Mouse (Mus musculus) layer of hippocampus, adult 11-12 months (tissue): ENCODE measurements at regions not wholly inside any gene's neighbourhood (a gene's known extent, or its start where the extent isn't known, plus 50 kb on each side); places are given as distances from the start of the nearest gene placed in this dataset.
"Not testable (repeated sequence)": the region's sequence is repeated elsewhere in the genome, so short reads cannot be mapped to it uniquely, and the experiment has no call there.

Experiments
- DNase-seq: peaks from one replicate; pipeline ENCODE4 v3.0.0; 2022; ENCODE audit warnings: low spot score

GRCm38 (mm10) chr8:56927166-56927565 is 376.3 kb downstream of the Fbxo8 start:
- no peak for DNase-seq

- no peak for DNase-seq
Measured at GRCm38 (mm10) chr8:56929076-56929475, 378.2 kb downstream of the Fbxo8 start.

DNA sequence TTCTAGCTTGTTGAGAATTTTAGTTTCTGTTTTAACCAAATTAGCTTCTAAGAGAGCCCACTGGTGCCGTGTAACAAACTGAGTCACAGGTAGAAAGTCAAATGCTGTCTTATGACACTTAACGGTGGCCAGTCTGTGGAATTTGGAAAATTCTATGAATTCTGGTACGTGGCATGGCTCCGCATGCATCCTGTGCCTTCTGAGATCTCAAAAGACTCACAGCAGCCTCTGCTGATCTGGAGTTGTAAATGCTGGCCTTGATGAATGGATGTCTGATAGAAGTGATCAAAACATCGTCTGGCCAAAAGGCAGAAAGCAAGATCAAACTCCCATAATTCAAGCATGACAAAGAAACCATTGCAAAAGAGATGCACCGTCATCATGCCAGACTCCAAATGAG is 381.5 kb downstream of the Fbxo8 start:
- DNase-seq: no peak

DNA sequence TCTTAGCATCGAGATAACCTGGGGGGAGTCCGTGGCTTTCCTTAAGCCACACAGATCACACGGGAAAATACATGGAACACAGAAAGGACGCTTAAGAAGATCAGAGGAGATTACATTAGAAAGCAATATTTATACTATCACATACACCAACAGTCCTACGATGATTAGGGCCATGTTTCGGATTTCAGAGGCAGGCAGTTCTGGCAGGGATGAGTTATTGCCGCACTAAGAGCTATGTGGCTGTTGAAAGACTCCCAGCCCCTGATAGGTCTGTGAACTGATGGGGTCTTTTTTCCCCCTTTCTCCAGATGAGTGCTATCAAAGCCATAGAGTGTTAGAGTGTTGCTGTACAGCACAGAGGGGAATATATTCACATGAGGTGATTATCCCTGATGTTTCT is 358.6 kb upstream of the Hand2 start:
- no peak for DNase-seq

DNA sequence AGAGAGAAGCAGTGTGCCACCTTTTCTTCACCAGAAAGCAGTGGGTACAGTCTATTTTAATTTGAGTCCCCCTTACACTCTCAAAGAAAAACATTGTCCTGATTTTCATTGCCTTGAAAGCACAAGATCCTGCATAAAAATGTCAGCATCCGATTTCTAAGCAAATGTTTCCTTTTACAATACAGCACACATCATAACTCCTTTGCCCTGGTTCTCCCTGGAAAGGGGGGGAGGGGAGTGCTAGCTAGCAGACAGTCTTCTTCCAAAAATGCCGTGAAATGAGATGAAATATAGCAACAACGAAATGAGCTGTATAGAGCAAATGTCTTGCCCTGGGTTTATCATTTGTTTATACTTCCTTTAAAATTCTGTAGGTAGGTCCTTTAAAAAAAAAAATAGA is 350.5 kb upstream of the Hand2 start:
- no peak for DNase-seq

DNA sequence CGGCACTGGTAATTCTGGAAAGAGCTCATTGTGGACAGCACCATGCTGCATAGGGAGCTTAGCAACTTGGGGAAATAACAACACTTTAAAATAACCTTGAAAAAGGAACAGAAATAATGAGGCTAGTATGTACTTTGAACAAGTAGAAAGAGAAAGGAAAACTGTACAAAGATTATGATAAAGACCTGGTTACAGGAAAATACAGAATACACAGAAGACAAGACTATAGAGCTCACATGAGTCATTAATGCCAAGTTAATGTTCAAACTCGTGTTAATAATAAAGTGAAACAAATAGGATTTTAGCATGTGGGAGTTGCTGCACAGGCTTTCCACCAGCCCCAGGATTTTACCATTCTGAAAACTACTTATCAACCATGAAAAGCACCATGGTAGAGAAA is 341.8 kb upstream of the Hand2 start:
- DNase-seq: no peak

- no peak for DNase-seq
Measured at GRCm38 (mm10) chr8:56979416-56979815, 341.4 kb upstream of the Hand2 start.

DNA sequence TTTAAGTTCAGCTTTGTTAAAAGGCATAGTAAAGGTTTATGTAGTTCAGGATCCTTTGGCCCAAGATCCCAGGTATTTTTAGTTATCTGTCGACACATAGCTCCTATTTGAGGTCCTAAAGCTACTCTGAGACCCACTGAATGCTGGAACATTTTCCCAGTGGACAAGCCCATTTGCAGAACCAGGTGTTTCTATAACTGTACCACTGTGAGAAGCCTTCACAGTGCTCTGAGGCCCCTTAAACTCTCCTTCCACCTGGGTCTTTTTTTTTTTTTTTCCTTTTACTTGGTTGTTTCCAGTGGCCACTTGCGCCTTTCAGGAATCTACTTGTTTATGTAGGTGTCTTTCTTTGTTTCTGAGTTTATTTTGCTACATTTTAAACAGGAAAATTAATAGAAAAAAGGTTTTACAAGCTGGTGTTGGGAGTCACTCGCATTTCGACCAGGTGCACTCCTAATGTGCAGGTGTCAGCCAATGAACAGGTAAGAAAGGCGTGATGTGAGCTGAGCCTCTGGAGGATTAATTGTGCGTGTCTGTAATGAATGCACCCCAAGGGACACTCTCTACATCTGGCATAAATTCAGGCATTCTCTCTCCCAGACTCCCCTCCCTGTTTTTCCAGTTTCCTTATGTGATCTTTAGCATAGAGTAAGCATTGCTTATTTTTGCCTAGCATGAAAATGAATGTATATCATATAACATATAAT is 310.3 kb upstream of the Hand2 start:
- DNase-seq: no peak

DNA sequence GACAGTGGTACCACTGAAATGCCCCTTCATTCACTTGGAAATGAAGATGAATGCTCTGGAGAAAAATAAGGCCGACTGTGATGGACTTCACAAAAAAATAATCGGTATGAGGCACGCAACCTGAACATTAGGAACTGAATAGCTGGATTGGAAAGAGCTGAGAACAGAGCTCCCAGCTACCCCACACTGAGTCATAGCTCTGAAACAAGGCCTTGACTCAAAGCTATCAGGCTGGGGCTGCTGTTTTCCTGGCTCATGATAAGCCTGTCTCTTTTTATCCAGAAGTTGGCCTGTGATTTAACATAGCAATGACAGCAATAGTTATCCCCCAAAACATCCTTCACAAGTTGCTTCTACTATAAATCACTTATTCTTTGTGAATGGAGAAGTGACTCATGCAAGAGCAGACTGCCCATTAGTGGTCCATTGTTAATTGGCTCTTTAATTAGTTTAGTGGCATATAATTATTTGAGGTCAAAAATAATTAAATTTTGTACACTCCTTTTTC is 306.9 kb upstream of the Hand2 start:
- peak; percentile 6 for DNase-seq

DNA sequence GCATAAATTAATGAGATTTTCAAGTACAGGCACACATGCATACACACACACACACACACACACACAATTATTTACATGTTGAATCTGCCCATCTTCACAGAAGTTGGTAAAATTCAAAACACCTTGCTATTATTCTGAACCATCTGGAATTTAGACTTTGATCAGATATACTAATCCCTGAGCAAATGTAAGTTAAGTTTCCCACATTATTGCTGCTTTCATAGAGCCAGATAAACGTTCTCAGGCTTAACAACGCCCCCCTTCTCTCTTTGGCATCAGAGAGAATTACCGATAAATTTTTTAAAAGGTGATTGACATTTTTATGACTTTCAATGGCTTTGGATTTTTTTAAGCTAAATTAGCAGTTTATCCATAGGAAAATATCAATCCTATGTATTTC is 304.5 kb upstream of the Hand2 start:
- no peak for DNase-seq

- not testable (repeated sequence) for DNase-seq
Measured at GRCm38 (mm10) chr8:57028096-57028495, 292.7 kb upstream of the Hand2 start.

DNA sequence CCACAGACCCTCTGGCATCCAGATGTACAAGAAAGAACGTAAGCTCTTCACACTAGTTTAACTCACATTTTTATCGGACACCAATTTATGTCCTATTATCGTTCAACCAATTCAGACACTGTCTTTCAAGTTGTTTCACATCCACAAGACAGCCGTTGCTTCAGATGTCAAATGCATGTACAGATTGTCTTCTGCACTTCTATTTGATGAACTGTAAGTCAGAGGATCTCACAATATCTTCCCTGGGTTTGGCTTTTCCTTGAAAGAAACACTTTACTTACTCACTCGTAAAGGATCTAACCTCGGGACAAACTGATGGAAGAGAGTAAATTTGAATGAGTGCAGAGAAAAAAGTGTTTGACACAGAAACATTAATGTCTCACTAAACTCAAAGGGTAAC is 272.3 kb upstream of the Hand2 start:
- DNase-seq: no peak

DNA sequence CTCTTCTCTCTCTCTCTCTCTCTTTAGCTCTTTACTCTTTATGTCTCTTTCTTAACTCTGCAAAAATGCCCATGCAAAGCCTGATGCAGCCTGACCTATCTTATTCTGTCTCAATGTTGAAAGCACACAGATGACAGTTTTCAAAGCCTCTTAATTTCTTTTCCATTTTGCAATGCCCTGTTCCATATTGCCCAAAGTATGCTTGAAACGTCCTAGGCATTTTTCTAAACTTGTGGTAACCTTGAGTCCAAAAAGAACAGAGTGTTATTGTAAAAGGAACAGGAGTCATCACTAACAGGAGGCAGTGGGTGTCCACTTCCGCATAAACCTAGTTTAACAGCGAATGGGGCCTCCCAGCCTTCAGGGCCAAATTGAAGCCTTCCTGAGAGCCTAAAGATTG is 271.9 kb upstream of the Hand2 start:
- DNase-seq: no peak

GRCm38 (mm10) chr8:57052661-57053060 is 268.1 kb upstream of the Hand2 start:
- no peak for DNase-seq

- no peak for DNase-seq
Measured at GRCm38 (mm10) chr8:57076995-57077394, 243.8 kb upstream of the Hand2 start.

GRCm38 (mm10) chr8:57086811-57087210 is 234.0 kb upstream of the Hand2 start:
- DNase-seq: no peak

GRCm38 (mm10) chr8:57092403-57092802 is 228.4 kb upstream of the Hand2 start:
- no peak for DNase-seq

DNA sequence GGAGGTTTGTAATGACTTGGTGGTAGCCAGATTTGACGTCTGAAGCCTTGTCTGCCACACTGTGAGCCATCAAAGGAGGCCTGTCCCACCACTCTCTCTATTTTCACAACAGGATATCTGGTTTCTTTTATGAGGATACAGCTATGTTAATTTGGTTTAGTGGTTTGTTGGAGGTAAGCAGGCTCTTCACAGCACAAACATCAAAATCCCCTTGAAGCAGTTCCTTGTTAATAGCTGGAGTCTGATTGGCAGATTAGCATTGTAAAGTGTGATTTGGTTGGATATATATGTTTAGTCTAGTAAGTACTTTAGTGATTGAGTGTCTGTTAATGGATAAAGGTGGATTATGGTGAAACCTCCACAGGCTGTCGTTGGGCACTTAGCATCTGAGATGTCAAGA is 225.6 kb upstream of the Hand2 start:
- no peak for DNase-seq

GRCm38 (mm10) chr8:57110765-57111402 is 209.9 kb upstream of the Hand2 start:
- DNase-seq: not testable (repeated sequence)

- DNase-seq: no peak
Measured at GRCm38 (mm10) chr8:57111403-57111771, 209.4 kb upstream of the Hand2 start.

DNA sequence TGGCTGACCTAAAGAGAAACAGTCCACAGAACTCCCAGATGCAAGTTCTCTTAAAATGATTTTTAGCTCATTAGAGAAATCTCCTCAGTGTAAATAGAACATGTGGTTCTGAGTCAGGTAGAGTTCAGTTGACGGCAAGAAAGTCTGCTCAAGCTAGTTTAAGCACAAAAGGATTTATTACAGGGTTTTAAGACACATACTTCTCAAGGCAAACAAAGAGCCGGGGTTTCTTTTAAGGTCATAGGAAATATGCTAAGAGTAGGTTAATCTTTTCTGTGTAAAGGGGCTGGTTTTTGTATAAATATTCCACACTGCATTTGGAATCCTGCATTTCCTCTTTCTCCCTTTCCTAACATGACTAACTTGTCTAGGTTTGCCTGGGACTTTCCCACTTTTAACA is 206.9 kb upstream of the Hand2 start:
- no peak for DNase-seq

DNA sequence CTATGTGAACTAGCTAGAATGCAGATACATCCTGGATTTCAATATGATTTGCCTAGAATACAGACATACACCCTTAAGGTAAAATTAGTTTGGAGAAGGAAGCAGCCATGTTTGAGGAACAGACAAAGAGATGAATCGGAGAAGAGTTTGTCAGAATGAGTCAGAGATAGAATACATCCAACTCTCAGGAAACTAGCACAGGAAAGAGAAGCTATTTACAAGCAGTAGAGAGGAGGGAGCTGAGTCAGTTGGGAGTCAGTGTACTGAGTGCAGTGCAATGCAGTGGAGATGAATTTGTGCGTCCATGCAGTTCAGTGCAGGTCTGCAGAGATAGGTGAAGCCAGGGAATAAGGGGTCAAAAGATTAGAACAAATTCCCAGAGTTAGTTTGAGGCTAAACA is 205.5 kb upstream of the Hand2 start:
- DNase-seq: no peak

- no peak for DNase-seq
Measured at GRCm38 (mm10) chr8:57134041-57134440, 186.7 kb upstream of the Hand2 start.

DNA sequence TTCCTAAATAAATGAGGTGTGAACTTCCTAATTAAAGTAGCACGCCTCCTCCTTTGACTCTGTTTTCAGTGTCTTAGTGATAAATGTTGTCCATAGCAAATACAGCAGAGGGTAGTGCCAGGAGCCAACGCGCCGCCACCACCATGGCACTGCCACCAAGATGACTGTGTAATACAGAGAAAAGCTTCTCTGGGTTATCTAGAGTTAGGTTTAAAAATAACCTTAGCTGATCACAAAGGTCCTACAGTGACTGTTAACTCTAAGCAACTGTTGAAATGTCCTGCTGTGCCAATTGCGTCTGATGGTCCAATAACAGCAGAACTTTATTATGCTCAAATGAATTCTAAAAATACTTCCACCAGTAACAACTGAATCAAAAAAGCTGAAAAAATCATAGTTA is 186.1 kb upstream of the Hand2 start:
- DNase-seq: no peak
